Mouse (Mus musculus) cerebellum, adult 11-12 months (tissue): ENCODE data around the gene Calhm1.
A peak's percentile ranks its signal among the peaks of the same experiment; 100 is the strongest.

ENCODE experiments used
- DNase-seq: peaks from one replicate; pipeline ENCODE4 v3.0.0; 2022

The Calhm1 gene

GRCm38 (mm10) chr19:47144154-47144553 lies at the start of gene Calhm1:
Gene Calhm1, minus strand, starts transcription at chr19:47144254.
- DNase-seq = no peak

GRCm38 (mm10) chr19:47192158-47192557 lies 48.1 kb upstream of the Calhm1 start:
- no peak for DNase-seq

- peak; percentile 77 for DNase-seq
These were observed 44.6 kb upstream of the Calhm1 start for GRCm38 (mm10) chr19:47188515-47189128.

- peak; percentile 57 for DNase-seq
These were observed 42.6 kb upstream of the Calhm1 start for GRCm38 (mm10) chr19:47186514-47187275.

GRCm38 (mm10) chr19:47184736-47185135 lies 40.7 kb upstream of the Calhm1 start:
- DNase-seq = no peak

DNA sequence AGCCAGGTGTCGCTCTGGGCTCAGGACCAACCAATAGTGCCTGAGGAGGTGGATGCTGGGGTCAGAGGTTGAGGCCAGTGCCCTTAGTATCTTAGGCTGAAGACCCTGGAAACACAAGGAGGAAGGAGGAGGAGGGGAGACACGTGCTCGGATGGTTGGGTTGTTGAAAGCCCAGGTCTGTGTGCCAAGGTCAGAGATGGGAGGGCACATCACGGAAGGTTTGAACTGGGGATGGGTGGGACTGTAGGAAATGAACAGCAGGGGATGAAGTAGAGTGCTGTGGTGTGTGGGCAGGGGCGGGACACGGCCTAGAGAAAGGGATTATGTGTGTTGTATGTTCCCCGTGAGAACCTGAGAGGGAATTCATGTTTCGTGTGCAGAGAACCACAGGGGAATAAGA lies 40.2 kb upstream of the Calhm1 start:
- DNase-seq = peak; percentile 34

DNA sequence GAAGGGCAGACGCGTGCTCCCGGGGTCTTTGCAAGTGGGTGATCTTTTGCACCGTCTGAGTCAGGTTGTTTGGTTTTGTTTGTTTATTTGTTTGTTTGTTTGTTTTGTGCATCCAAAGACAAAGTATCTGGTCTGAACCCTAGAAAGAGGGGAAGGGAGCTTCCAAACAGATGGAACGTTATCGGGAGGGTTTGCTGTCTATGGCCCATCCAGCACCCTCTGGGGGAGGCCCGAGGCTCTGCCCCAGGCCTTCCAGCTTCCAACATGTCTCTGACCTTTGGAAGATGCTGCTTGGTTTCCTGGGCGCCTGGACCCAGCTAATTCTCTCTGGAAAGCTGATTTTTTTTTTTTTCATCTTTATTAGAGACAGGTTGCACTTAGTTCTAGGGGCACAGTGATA lies 36.0 kb upstream of the Calhm1 start:
- DNase-seq = peak; percentile 38

GRCm38 (mm10) chr19:47179272-47179809 lies 35.3 kb upstream of the Calhm1 start:
- DNase-seq = peak; percentile 81

- peak; percentile 81 for DNase-seq
These were observed 34.6 kb upstream of the Calhm1 start, which contains the start of gene Neurl1a for GRCm38 (mm10) chr19:47178431-47179271. Gene Neurl1a, plus strand, starts transcription at chr19:47178820.

- DNase-seq = peak; percentile 73
These were observed 33.9 kb upstream of the Calhm1 start for GRCm38 (mm10) chr19:47178001-47178400.

DNA sequence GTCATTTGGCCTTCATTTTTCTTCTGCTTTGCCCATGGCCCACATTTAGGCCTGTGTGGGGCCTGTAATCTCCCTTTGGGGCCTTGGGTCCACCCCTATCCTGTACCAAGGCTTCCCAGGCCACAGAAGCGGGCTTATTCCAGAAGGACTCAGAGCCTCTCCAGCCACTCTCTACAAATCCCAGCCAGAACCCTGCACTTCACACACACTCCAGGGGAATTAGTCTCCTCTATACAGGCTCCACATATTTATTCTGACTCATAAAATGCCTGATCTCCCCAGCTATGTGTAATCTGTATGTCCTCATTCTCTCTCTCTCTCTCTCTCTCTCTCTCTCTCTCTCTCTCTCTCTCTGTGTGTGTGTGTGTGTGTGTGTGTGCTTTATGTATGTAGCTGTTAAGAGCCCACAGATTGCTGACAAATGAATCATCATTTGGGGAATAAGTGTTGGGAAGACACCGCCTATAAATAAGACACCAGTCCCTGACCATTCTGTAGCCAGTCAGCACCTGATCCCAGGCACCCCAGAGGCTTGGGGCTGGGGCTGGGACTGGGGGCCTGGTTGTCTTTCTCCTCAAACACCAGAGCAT lies 33.0 kb upstream of the Calhm1 start:
- peak; percentile 21 for DNase-seq

- DNase-seq = no peak
These were observed 31.4 kb upstream of the Calhm1 start for GRCm38 (mm10) chr19:47175472-47175871.

GRCm38 (mm10) chr19:47174515-47174914 lies 30.5 kb upstream of the Calhm1 start:
- DNase-seq = peak; percentile 56

DNA sequence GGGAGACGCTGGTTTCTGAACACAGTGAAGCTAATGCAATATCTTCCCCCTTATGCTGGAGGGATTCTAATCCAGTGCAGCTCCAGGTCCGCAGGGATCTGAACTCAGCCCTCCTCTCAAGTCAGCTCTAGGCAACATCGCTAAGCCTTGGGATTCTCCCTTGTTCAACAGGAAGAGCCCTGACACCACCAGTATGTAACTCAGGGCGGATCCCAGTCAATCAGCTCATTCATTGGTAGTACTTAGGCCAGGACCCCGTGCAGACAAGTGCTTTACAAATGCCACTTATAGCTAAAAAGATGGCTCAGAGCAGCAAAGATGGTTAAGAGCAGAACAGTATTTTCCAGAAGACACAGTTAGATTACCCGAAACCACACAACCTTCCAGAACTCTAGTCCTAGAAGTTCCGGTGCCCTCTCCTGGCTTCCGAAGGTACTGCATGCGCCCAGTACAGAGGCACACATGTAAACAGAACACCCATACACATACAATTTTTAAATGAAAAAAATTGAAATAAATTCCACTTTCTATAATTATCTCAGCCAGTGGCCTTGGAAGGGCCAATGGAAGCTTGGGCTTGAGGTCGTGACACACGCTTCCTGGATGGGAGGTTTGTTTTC lies 24.8 kb upstream of the Calhm1 start:
- DNase-seq = peak; percentile 72

DNA sequence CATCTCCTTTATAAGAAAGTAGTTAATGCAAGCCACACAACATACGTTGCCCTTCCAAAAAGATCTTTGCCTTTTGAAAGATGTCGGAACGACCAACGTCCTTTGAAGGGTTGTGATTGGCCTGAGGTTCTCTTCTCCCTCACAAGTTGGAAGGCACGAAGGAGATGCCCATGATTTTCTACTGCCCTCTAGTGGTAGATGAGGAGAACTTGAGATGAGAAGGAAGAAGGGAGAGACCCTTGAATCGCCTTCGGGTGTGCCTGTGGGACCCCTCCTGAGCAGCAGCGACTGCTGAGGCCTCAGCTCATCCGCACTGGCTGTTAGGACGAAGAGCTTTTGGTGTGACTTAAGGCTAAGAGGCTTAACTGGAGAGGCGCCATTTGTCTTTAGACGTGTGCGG lies 24.2 kb upstream of the Calhm1 start:
- DNase-seq = peak; percentile 27

- DNase-seq = peak; percentile 10
These were observed 23.7 kb upstream of the Calhm1 start for GRCm38 (mm10) chr19:47167617-47168214.

GRCm38 (mm10) chr19:47166758-47167157 lies 22.7 kb upstream of the Calhm1 start:
- DNase-seq = no peak

GRCm38 (mm10) chr19:47163176-47163744 lies 19.2 kb upstream of the Calhm1 start:
- DNase-seq = no peak

DNA sequence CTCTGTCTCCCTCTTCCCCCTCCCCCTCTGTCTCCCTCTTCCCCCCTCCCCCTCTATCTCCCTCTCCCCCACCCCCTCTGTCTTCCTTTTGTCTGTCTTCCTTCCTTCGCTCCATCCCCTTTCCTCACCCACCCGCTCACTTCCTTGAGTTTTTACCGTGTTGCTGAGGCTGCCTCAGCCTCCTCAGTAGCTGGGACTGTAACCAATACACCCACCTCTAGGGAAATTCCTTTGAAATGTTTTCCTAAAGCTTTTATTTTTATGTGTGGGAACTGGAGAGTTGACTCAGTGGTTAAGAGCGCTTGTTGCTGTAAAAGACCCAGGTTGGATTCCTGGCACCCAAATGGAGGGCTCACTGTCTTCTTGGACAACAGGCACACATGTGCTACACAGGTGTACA lies 17.6 kb upstream of the Calhm1 start:
- no peak for DNase-seq

GRCm38 (mm10) chr19:47157664-47158063 lies 13.6 kb upstream of the Calhm1 start, which contains the start of gene Calhm3:
Gene Calhm3, minus strand, starts transcription at chr19:47157764.
- DNase-seq = no peak

DNA sequence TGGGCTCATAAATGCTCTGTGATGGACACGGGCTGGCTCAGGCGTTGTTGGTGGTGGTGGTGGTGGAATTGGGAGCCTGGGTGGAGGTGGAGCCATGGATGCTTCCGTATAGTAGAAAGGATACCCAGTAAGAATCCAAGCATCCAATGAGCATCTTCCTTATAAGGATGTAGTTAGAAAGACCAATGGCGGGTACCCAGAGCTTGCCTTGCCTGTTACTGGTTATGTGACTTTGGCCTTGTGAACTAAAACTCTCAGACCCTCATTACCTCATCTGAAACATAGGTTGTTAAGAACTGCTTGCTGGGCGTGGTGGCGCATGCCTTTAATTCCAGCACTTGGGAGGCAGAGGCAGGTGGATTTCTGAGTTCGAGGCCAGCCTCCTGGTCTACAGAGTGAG lies 9.7 kb upstream of the Calhm1 start:
- no peak for DNase-seq

DNA sequence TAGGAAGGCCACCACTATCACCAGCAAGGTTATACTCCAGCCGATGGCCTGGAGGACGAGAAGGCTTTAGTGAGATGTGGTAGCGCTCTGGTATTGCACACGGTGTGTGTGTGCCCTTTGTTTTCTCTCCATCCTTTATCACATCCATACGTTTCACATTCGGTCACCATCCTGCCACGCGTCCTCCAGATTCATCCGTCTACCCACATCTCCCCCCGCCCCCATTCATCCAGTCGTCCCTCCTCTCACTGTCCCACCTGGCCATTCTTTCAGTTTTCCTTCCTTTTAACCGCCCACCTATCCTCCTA lies 8.0 kb upstream of the Calhm1 start:
- no peak for DNase-seq
